ENCODE assay signal across 9 mouse cellular contexts in the genomic region with DNA sequence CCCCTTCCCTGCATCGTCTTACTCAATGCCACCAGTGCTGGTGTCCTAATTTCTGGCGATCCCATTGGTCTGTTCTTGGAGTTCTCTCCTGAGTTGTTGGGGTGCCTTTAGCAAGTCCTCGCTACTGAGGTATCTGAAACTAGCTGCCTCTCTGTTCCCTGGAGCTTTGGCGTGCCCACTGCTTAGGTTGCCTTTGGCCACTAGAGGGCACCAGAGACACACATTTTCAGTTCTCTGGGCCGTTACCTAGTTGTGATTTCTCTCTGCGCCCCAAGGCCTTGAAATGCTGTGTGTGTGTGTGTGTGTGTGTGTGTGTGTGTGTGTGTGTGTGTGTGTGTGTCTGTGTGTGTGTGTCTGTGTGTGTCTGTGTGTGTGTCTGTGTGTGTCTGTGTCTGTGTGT.
DNase-seq lines count a peak whose midpoint lies in the region; ATAC-seq and TF ChIP-seq lines count a peak whose summit lies in the region.
"Had no signal": no experiment of that assay in that cellular context is flagged by ENCODE, and none has a peak within 500 bp of the region (broad histone marks: within the 10 kb centered on the region; RNA-seq: fewer than 3 reads in every experiment).

No protein-coding gene starts in this region.

- H3ac ChIP-seq in myocyte (ENCODE audit: control insufficient read depth, insufficient read length), result no peak overlapping the region

- WGBS in forebrain, embryonic 11.5 days, result 6% methylated on average over 6 of the region's 6 CpGs
- 4% methylated on average over 6 of the region's 6 CpGs for WGBS in hindbrain, postnatal 0 days
- 7% methylated on average over 6 of the region's 6 CpGs for WGBS in limb, embryonic 11.5 days

- no peaks in the 10 kb centered on the region for H3K36me3 ChIP-seq in forebrain, embryonic 11.5 days (ENCODE audit: control insufficient read depth, insufficient read depth, low read length)
- H3K36me3 ChIP-seq in hindbrain, postnatal 0 days (ENCODE audit: insufficient read depth, low read length), result no peaks in the 10 kb centered on the region
- H3K36me3 ChIP-seq in limb, embryonic 11.5 days (ENCODE audit: control insufficient read depth, insufficient read depth, low read length), result no peaks in the 10 kb centered on the region
- no peaks in the 10 kb centered on the region for H3K36me3 ChIP-seq in myocyte (ENCODE audit: control insufficient read depth, insufficient read depth)
- H3K36me3 ChIP-seq: liver, embryonic 15.5 days had no signal

- TF ChIP-seq CTCF in hindbrain, postnatal 0 days (IDR thresholded peaks at IDR 0.05; ENCODE audit: low read depth), result peak; percentile 95

- ATAC-seq in forebrain, embryonic 11.5 days (replicated peaks; ENCODE audit: low FRiP score), result no peak
- peak; percentile 66; the same call in 1 of the 2 replicates for ATAC-seq in hindbrain, postnatal 0 days
- ATAC-seq in limb, embryonic 11.5 days (ENCODE audit: insufficient number of reproducible peaks, low FRiP score, low TSS enrichment, low read depth), result no peak

- no peak overlapping the region for H3K9ac ChIP-seq in forebrain, embryonic 11.5 days (ENCODE audit: low read length)
- no peak overlapping the region for H3K9ac ChIP-seq in hindbrain, postnatal 0 days (replicated peaks; ENCODE audit: low read length)
- H3K9ac ChIP-seq in limb, embryonic 11.5 days (ENCODE audit: low read length), result no peak overlapping the region
- H3K9ac ChIP-seq: liver, embryonic 15.5 days had no signal

- no peaks in the 10 kb centered on the region for H3K79me2 ChIP-seq in myocyte (ENCODE audit: control insufficient read depth, insufficient read depth)

- no peak overlapping the region for H3K4me3 ChIP-seq in forebrain, embryonic 11.5 days (ENCODE audit: low read depth, low read length)
- no peak overlapping the region for H3K4me3 ChIP-seq in hindbrain, postnatal 0 days (ENCODE audit: low read length)
- no peak overlapping the region for H3K4me3 ChIP-seq in limb, embryonic 11.5 days (ENCODE audit: low read depth, low read length)
- no peak overlapping the region for H3K4me3 ChIP-seq in myocyte
- H3K4me3 ChIP-seq: liver, embryonic 15.5 days had no signal

- H3K27ac ChIP-seq in forebrain, embryonic 11.5 days (ENCODE audit: low read depth, low read length), result no peak overlapping the region
- H3K27ac ChIP-seq in hindbrain, postnatal 0 days, result no peak overlapping the region
- no peak overlapping the region for H3K27ac ChIP-seq in limb, embryonic 11.5 days (replicated peaks; ENCODE audit: low read depth, low read length)
- H3K27ac ChIP-seq: liver, embryonic 15.5 days had no signal

- peak; percentile 18 to 28 for DNase-seq in urinary bladder, postnatal 36 days (ENCODE audit: low spot score in 2 of 2)
- DNase-seq in urinary bladder, adult 2 months (ENCODE audit: low spot score), result no peak
- peak; percentile 39 for DNase-seq in brain, embryonic 18.5 days (ENCODE audit: low read depth, low spot score)
- peak; percentile 86 for DNase-seq in forebrain, embryonic 11.5 days (ENCODE audit: low spot score)
- peak; percentile 92 for DNase-seq in hindbrain, postnatal 0 days (ENCODE audit: low spot score)
- DNase-seq in limb, embryonic 11.5 days (ENCODE audit: low spot score), result peak; percentile 87
- DNase-seq in thymus, postnatal 36 days, result peak; percentile 7 to 20

- no peaks in the 10 kb centered on the region for H3K4me1 ChIP-seq in forebrain, embryonic 11.5 days (replicated peaks; ENCODE audit: control insufficient read depth, insufficient read depth, low read length)
- H3K4me1 ChIP-seq in hindbrain, postnatal 0 days (ENCODE audit: insufficient read depth, low read length), result no peaks in the 10 kb centered on the region
- no peaks in the 10 kb centered on the region for H3K4me1 ChIP-seq in limb, embryonic 11.5 days (ENCODE audit: control insufficient read depth, insufficient read depth, low read length)
- H3K4me1 ChIP-seq: liver, embryonic 15.5 days had no signal

- H3K27me3 ChIP-seq in forebrain, embryonic 11.5 days (ENCODE audit: control insufficient read depth, insufficient read depth, low read length), result no peaks in the 10 kb centered on the region
- H3K27me3 ChIP-seq in hindbrain, postnatal 0 days (ENCODE audit: insufficient read depth, low read length), result no peaks in the 10 kb centered on the region
- H3K27me3 ChIP-seq in limb, embryonic 11.5 days (ENCODE audit: control insufficient read depth, insufficient read depth, low read length), result 0 out of 2 replicates have a peak, but pooled peaks cover 2% of the 10 kb centered on the region
- no peaks in the 10 kb centered on the region for H3K27me3 ChIP-seq in myocyte (ENCODE audit: control insufficient read depth, insufficient read depth, insufficient read length)
- H3K27me3 ChIP-seq: liver, embryonic 15.5 days had no signal

- H3K9me3 ChIP-seq in forebrain, embryonic 11.5 days (ENCODE audit: control insufficient read depth, low read length), result no peaks in the 10 kb centered on the region
- no peaks in the 10 kb centered on the region for H3K9me3 ChIP-seq in hindbrain, postnatal 0 days (ENCODE audit: low read length)
- no peaks in the 10 kb centered on the region for H3K9me3 ChIP-seq in limb, embryonic 11.5 days (ENCODE audit: control insufficient read depth, low read length)
- H3K9me3 ChIP-seq: liver, embryonic 15.5 days had no signal

- H3K4me2 ChIP-seq in forebrain, embryonic 11.5 days (ENCODE audit: low read depth, low read length, severe bottlenecking), result no peak overlapping the region
- no peak overlapping the region for H3K4me2 ChIP-seq in hindbrain, postnatal 0 days (ENCODE audit: low read depth, low read length)
- no peak overlapping the region for H3K4me2 ChIP-seq in limb, embryonic 11.5 days (ENCODE audit: low read depth, severe bottlenecking)
- peak overlapping the region; percentile 30 for H3K4me2 ChIP-seq in myocyte (ENCODE audit: low read depth)
- H3K4me2 ChIP-seq: liver, embryonic 15.5 days had no signal

- TF ChIP-seq POLR2A in myocyte (IDR thresholded peaks at IDR 0.05; ENCODE audit: insufficient read length, low read depth), result no peak

TF ChIP-seq in myocyte, 11 proteins besides CTCF, POLR2A, EP300 and RAD21:
- TF ChIP-seq MYOG (IDR thresholded peaks at IDR 0.05; ENCODE audit: control insufficient read depth in 1 of 3, insufficient read depth in 1 of 3, insufficient read length in 2 of 3, low read depth in 2 of 3) (no peak), E2F4 (IDR thresholded peaks at IDR 0.05; ENCODE audit: insufficient read depth) (no peak), SRF (IDR thresholded peaks at IDR 0.05; ENCODE audit: control insufficient read depth, insufficient read length, low read depth) (no peak), USF1 (IDR thresholded peaks at IDR 0.05; ENCODE audit: low read depth) (no peak), MYOD1 (IDR thresholded peaks at IDR 0.05; ENCODE audit: control insufficient read depth in 1 of 3, insufficient read length in 2 of 3, low read depth in 2 of 3) (no peak), CEBPB (IDR thresholded peaks at IDR 0.05; ENCODE audit: insufficient read depth, poor library complexity, severe bottlenecking) (no peak), POLR2AphosphoS2 (IDR thresholded peaks at IDR 0.05; ENCODE audit: insufficient read length, low read depth) (no peak), MAX (IDR thresholded peaks at IDR 0.05; ENCODE audit: low read depth) (no peak), TCF3 (IDR thresholded peaks at IDR 0.05; ENCODE audit: insufficient read length, low read depth) (no peak), REST (IDR thresholded peaks at IDR 0.05; ENCODE audit: insufficient read depth, insufficient read length) (no peak), TCF12 (IDR thresholded peaks at IDR 0.05; ENCODE audit: insufficient read depth, poor library complexity, severe bottlenecking) (no peak)
TF ChIP-seq in myocyte: peak in this region for 0.
